Mouse (Mus musculus) cerebral cortex, adult 2 months (tissue): Measurements from ENCODE around the gene Peak1.

ENCODE experiments used
- WGBS: fragments of 180-500 bp; shearing (Covaris S2); methylation state at CpG from one replicate; pipeline ENCODE4 v1.1.7; 2018; 5-methylcytosine and 5-hydroxymethylcytosine counted together

The Peak1 gene

DNA sequence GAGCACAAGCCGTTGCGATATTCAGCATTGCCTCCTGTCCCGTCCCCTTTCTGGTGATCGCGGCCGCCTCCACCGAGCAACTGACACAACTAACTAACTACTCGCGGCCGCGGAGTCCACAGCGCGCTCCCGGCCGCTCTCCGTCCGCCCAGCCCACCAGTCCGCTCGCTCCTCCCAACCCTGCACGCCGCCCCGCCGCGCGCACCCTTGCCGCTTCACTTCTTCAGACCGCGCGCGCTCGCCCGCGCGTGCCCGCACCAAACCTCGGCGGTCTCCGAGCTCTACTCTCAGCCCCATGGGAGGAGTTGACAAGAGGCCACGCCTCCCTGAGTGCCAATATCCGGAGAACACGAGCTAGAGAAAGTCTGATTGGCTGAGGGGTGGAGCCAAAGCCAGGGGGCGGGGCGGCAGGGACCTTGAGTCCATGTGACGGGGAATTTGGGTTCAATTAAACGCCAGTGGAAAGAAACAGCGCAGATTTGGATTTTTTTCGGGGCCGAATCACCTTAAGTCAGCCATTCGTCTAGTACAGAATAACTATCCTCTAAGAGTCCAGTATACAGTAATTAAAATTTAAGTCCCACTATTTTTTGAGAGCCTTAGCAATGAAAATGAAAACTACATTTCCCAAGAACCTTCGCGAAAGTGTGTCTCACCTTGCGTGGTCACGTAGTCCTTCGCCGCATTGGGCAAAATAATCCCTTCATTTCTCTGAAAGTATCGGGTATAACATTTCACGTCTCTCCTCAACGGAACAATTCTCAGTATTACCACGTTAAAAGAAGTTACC lies at the start of gene Peak1, which contains the start of gene Hmg20a:
Gene Peak1, minus strand, starts transcription at position 120 of the 790 bp plus-strand sequence.
Gene Hmg20a, plus strand, starts transcription at position 662 of the 790 bp plus-strand sequence.
- under 1% methylated on average over 59 of the region's 59 CpGs for WGBS

DNA sequence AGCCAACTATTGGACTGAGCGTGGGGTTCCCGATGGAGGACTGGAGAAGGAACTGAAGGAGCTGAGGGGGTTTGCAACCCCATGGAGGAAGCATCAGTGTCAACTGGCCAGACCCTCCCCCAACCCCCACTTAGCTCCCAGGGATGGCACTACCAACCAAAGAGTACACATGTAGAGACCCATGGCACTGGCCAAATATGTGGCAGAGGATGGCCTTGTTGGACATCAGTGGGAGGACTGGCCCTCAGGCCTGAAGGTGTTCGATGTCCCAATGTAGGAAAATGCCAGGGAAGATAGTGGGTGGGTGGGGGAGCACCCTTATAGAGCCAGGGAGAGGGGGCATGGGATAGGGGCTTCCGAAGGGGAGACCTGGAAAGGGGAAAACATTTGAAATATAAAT lies 48.4 kb upstream of the Peak1 start:
- 88% methylated on average over 4 of the region's 4 CpGs for WGBS

DNA sequence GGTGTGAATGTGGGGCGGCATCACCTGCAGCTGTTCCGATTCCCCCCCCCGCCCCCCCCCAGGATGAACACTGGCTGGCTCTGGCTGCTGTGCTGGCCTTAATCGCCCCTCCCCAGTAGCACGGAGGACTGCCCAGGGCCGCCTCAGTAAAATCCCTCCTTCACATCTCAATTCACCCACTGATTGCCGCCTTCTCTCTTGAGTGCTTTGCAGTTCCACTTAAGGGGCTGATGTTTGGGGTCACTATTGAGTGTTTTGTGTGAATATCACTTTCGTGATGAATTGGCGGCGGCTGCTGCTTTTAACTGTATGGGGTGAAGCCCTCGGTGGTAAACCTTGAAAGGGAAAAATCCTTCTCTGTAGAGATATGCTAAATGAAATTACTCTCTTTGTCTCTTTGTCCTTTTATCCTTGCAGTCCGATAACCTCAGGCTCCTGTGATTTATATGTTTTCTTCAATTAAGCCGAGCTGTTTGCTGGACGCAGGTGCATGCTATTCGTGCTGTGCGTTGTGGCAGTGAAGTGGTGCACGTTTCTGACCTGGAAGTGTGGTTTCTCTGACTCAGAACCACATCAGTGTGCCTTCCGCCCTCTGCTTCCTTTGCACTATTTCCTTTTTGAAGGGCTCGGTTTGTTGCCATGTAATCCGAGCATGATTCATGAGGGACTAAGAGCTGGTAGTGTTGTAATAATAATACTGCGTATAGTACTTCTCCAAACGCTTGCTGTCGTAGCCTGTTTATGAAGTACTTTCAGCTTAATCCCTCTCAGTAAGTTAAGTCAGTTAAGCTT lies 47.2 kb upstream of the Peak1 start:
- WGBS = 47% methylated on average over 23 of the region's 23 CpGs

DNA sequence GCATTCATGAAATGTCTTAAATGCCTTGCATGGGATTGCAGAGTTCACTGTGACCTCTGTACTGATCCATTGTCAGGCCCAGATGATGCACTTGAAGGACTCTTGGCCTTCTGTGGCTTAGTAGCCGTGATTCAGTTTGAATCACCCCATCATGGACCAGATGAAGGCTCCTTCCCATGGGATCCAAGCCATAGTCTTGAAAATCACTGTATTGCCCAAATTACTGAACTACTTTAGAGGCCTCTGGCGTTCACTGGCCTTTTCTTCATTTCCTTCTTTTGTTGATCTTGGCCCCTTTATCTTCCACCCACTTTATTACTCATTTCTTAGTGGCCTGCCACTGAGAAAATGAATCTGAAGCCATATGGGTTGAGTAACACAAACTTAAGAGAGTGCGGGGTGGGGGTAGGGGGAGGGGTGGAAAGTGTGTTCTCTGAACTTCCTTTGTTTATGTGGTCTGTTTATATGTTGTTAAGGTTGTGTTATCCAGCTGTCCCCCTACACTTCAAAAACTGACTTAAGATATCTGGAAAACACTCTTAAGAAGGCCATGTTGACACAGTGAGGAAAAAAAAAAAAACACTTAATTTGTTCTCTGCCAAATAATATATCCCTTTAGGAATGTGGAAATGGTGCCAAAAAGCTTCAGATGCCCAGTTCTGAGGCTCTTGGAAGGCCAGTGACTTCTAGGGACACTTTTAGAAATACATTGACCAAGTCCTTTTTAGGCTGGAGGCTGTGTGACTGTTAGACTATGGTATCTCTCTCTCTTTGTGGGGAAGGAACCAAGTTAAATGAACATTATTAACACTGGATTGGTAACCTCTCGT lies 46.0 kb upstream of the Peak1 start:
- WGBS = 69% methylated on average over 4 of the region's 4 CpGs

DNA sequence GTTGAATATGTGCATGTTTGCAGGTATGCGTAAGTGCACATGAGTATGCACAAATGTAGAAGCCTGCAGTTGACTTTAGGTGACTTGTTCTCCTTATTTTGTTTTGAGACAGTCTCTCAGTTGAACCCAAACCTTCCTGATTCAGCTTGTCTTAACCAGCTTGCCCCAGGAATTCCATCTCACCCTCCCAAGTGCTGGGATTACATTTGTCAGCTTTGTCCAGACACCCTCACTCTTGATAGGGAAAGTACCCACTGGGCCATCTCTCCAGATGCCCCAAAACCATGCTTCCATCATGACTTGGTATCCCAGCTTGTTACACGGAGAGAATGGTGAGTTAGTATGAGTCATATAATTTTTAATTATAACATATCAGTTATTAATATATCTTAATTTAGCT lies 45.2 kb upstream of the Peak1 start:
- WGBS = 87% methylated on average over 2 of the region's 2 CpGs

GRCm38 (mm10) chr9:56462606-56463005 lies 44.7 kb upstream of the Peak1 start:
- 66% methylated on average over 1 of the region's 1 CpGs for WGBS

DNA sequence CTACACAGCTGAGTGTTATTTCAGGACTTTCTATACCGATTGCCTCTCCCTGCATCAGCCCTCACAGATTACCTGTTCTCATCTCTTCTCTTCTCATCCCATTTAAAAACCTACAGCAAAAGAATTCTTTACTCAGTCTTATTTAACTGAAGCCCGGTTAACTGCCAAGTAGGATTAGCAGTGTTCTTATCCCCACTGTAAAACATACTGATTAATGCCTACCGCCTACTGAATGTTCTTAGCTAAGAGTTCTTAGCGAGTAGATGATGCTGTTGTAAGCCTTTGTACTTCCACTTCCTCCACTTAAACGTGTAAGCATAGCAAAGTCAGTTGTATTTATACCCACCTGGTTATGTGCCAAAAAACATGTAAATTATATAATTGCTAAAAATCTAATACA lies 43.1 kb upstream of the Peak1 start:
- WGBS = 45% methylated on average over 5 of the region's 5 CpGs

DNA sequence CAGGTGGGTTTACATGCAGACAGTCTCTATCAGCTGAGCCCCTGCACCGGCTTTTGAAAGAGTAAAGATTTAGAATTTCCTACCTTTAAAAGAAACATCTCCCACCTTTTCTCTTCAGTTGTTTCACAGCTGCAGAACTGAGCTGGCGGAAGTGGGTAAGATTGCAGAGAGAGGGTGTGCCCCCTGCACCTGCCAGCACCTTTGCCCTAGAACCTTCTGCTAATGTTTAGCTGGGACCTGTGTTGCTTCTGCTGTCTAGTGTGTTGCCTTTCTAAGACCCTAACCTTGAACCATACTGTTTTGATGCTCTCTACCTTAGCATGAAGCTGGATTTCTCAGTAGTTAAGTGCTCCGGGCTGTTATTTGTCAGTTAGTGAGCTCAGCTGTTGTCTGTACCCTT lies 38.6 kb upstream of the Peak1 start:
- 89% methylated on average over 3 of the region's 3 CpGs for WGBS

DNA sequence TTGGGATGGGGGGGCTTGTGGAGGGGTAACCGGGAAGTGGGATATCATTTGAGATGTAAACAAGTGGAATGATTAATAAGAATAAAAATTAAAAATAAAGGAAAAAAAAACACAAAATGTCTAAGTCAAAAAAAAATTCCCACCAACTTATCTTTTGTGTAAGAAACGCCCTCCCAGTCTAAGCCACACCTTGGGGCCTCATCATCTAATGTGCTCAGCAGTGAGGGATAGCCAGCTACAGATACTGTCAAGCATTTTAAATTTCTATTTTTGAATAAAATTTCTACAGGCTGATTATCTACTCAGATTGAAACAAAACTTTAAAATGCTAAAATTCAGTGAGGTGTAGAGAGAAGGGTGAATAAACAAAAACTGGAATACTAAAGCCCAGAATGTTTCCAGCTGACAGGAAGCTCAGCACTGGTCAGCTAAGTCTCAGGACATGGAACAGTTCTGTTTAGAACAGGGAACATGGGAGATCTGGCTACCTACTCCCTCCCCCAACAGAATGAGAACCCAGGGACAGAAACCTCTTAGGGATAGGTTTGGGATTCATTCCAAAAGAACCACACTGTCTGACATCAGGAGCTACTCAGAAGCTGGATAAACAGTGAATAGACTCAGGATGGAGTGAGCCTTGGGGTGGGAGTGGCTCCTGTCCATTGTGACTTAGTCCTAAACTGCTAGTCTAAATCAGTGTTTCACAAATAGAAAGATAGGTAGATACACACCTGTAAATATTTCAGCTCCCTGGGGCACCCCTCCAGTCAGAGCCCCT lies 35.4 kb upstream of the Peak1 start:
- WGBS = 98% methylated on average over 2 of the region's 2 CpGs

DNA sequence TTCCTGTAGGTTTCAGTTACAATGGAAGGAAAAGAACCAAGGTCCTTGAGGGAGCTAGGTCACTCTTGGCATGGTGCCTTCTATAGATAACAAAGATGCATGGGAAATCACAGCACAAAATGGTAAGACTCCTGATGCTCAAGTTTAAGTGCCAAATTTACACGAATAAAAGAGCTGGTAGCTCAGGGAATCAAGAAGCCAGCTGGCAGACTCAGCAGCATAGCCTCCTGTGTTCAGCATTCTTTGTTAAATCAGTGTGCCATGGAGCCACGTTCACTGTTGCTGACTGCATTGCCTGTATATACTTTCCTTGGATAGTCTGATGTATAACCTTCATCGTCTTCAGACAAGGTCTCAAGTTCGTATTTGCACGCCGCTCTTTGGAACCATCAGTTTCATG lies 33.7 kb upstream of the Peak1 start:
- 46% methylated on average over 6 of the region's 6 CpGs for WGBS

- 36% methylated on average over 7 of the region's 7 CpGs for WGBS
Measured at GRCm38 (mm10) chr9:56439699-56440098, 21.8 kb upstream of the Peak1 start.

GRCm38 (mm10) chr9:56437300-56437892 lies 19.5 kb upstream of the Peak1 start:
- 76% methylated on average over 29 of the region's 29 CpGs for WGBS

- 40% methylated on average over 5 of the region's 5 CpGs for WGBS
Measured at GRCm38 (mm10) chr9:56435821-56436526, 18.1 kb upstream of the Peak1 start.

DNA sequence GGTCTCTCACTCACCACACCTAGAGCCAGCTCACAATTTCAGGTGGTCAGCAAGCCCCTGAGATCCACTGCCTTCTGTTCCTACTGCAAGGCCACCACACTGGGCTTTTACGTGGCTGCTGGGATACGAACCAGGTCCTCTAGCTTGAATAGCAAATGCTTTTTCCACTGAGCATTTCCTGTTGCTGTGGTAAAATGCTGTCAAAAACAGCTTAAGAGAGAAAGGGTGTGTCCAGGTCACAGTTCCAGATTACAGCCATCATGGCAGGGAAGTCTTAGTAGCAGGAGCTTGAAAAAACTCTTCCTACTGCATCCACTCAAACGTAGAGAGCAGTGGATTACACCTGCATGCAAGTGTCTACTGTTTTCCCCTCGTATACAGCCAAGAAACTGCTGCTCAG lies 7.0 kb upstream of the Peak1 start:
- WGBS = 65% methylated on average over 4 of the region's 4 CpGs

DNA sequence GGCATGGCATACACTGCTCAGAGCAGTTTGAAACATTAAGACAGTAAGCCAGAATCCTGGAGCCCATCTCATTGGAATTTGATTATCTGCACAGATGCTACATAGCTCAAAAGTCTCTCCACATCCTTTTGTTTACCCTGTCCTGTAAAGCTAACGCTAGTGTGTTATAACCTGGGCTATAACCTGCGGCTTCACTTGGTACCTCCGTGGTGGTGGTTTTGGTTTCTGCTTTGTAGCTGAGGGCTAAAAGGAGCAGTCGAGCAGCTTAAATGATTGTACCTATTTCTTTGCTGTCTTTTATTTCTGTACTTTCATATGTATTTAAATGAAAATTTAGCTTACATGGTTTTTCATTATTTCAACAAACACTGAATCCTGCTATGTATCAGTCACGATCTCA lies 4.1 kb upstream of the Peak1 start:
- 67% methylated on average over 5 of the region's 5 CpGs for WGBS

- WGBS = 59% methylated on average over 9 of the region's 9 CpGs
Measured at GRCm38 (mm10) chr9:56420892-56421601, 3.2 kb upstream of the Peak1 start.

DNA sequence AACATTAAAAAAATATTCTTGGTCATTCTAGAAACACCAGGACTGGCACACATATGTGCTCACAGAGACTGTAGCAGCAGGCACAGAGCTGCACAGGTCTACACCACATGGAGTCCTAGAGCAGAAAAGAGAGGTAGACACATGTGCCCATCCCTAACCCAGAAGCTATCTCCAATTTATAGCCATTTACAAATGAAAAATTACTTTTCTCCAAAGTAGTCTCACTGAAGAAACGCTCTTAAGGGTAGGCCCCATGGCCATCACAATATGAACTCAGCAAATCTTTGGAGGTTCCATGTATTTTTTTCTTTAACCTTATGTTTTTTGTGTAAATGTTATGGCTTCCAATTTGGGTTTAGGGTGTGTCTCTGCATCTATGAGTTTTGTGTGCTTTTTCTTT lies 2.4 kb upstream of the Peak1 start:
- WGBS = 87% methylated on average over 1 of the region's 1 CpGs

DNA sequence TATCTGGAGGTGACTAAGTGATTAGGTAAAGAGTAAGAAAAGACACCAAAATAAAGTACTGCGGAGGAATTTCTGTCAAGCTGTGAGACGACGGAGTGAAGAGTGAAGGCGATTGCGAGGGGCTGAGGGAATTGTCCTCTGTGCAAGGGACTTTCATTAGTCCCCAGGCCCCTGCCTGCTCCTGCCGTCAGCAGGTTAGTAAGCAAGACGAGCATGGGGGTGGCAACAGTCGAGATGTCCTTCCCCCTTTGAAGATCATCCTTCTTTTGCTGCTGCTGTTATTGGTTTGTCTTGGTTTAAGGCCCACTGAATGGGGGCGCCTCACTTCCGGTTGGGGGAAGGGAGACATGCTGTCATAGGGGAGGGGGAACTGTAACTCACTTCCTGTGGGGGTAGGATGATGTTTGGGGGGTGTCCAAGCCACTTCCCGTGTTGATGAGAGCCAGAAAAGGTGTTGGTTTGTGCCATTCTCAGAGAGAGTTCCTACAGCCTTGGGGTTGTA lies 922 bp upstream of the Peak1 start:
- under 1% methylated on average over 10 of the region's 11 CpGs for WGBS

DNA sequence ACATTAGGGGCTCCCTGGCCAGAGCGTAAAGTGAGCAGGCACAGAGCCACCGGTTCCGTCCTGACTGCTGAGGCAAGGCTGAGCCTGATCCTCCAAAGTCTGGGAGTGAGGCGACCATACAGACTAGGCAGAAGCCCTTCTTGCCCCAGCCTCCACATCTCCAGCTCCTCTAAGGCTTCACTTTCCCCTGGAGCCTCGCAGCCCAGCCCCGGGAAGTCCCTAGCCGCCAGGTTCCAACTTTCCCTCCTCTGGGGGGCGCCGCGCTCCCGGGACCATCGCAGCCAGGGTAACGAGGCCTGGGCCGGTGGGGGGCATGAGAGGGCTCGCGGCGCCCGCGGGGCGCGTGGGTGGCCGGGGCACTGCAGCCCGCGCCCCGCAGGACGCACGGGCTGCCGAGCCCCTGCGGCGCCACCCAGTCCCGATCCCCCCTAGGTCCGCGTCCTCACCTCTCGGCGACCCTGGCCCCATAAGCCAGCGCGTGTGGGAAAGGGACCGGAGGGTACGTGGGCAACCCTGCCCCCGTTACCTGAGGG lies 386 bp downstream of the Peak1 start:
- WGBS = under 1% methylated on average over 40 of the region's 40 CpGs
